Mouse (Mus musculus) intestine, postnatal 0 days (tissue): ENCODE data around the gene Errfi1. TPM values are rescaled to one million over a fixed set of nuclear protein-coding genes. Genes with fewer than 3 reads are reported as not detected.
"Not testable (repeated sequence)": the region's sequence is repeated elsewhere in the genome, so short reads cannot be mapped to it uniquely, and the experiment has no call there.

Experiments
- ATAC-seq: fragments of 200-750 bp; cut with Nextera tagmentation; 2 replicates; pipeline ENCODE4 v1.8.0; 2017; ENCODE audit warnings: mild to moderate bottlenecking, moderate TSS enrichment, moderate library complexity
- H3K27ac ChIP-seq: fragments of 300-500 bp; sonication (generic); 2 replicates; pipeline ENCODE4 v1.5.1; 2014; ENCODE audit warnings: mild to moderate bottlenecking, low read depth, low read length, moderate library complexity
- H3K27me3 ChIP-seq: fragments of 300-500 bp; sonication (generic); replicated peaks from 2 replicates; pipeline ENCODE4 v1.6.1; 2014; ENCODE audit warnings: low read length, mixed read lengths; ENCODE audit not compliant: control insufficient read depth, insufficient read depth
- H3K36me3 ChIP-seq: fragments of 300-500 bp; sonication (generic); 2 replicates; pipeline ENCODE4 v1.6.1; 2014; ENCODE audit warnings: mild to moderate bottlenecking, moderate library complexity; ENCODE audit not compliant: control insufficient read depth, insufficient read depth
- H3K4me1 ChIP-seq: fragments of 300-500 bp; sonication (generic); replicated peaks from 2 replicates; pipeline ENCODE4 v1.6.1; 2014; ENCODE audit warnings: antibody characterized with exemption, low read length, mixed read lengths; ENCODE audit not compliant: control insufficient read depth, insufficient read depth
- H3K4me2 ChIP-seq: fragments of 300-500 bp; sonication (generic); replicated peaks from 2 replicates; pipeline ENCODE4 v1.6.1; 2014; ENCODE audit warnings: low read depth, mild to moderate bottlenecking, moderate library complexity
- H3K4me3 ChIP-seq: fragments of 300-500 bp; sonication (generic); 2 replicates; pipeline ENCODE4 v1.5.1; 2014; ENCODE audit warnings: low read depth, low read length
- H3K9ac ChIP-seq: fragments of 300-500 bp; sonication (generic); 2 replicates; pipeline ENCODE4 v1.6.1; 2014; ENCODE audit warnings: mild to moderate bottlenecking, low read depth, low read length
- H3K9me3 ChIP-seq: fragments of 300-500 bp; sonication (generic); 2 replicates; pipeline ENCODE4 v1.6.1; 2016; ENCODE audit warnings: mixed run types; ENCODE audit not compliant: control insufficient read depth
- CTCF ChIP-seq: sonication (generic); IDR thresholded peaks from 2 replicates; pipeline ENCODE4 v1.5.1; 2016; ENCODE audit warnings: low read depth, mild to moderate bottlenecking, control low read depth, antibody characterized with exemption, moderate library complexity
- WGBS: fragments of 180-500 bp; shearing (Covaris S2); extraction: QIAGEN DNeasy Blood & Tissue Kit; methylation state at CpG from one replicate; pipeline ENCODE4 v1.1.7; 2014; 5-methylcytosine and 5-hydroxymethylcytosine counted together
- polyA plus RNA-seq: library from polyadenylated mRNA; unstranded; fragments of >200 nt; fragmentation: Nextera tagmentation; extraction: Ambion mirVana; gene quantifications from 2 replicates; pipeline ENCODE4 v1.2.1, GENCODE M21; 2015

The Errfi1 gene
- polyA plus RNA-seq, 1 experiment from 2014 or later: 27.7 TPM

DNA sequence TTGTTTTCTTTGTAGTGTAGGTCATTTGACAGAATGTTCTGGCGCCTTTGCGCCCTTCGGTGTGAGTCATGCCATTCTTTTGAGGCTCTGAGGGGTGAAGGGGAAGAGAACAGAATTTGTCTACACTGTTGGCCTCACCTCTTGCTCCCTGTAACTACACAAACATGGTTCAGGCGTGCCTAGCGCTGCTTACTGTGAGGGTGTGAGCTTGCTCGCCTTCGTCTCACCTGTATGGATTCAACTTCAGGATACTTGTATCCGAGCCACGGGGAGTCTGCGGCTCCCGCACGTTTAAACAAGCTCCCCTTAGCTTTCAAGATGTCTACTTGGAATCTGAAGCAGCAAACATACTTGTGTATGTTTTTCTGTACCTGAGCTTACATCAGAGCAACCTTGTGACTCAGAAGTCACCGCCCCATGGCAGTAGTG lies 17.3 kb downstream of the Errfi1 start:
- H3K27ac ChIP-seq: no peak overlapping the region
- ATAC-seq: no peak
- H3K9me3 ChIP-seq: no peaks in the 10 kb centered on the region
- no peak overlapping the region for H3K4me3 ChIP-seq
- no peak for TF ChIP-seq CTCF
- H3K27me3 ChIP-seq: no peaks in the 10 kb centered on the region
- H3K9ac ChIP-seq: no peak overlapping the region
- 74% methylated on average over 13 of the region's 13 CpGs for whole genome bisulfite sequencing
- H3K4me1 ChIP-seq: 0 out of 2 replicates have a peak, but pooled peaks cover 3% of the 10 kb centered on the region
- no peak overlapping the region for H3K4me2 ChIP-seq
- H3K36me3 ChIP-seq: peaks cover 35% of the 10 kb centered on the region

DNA sequence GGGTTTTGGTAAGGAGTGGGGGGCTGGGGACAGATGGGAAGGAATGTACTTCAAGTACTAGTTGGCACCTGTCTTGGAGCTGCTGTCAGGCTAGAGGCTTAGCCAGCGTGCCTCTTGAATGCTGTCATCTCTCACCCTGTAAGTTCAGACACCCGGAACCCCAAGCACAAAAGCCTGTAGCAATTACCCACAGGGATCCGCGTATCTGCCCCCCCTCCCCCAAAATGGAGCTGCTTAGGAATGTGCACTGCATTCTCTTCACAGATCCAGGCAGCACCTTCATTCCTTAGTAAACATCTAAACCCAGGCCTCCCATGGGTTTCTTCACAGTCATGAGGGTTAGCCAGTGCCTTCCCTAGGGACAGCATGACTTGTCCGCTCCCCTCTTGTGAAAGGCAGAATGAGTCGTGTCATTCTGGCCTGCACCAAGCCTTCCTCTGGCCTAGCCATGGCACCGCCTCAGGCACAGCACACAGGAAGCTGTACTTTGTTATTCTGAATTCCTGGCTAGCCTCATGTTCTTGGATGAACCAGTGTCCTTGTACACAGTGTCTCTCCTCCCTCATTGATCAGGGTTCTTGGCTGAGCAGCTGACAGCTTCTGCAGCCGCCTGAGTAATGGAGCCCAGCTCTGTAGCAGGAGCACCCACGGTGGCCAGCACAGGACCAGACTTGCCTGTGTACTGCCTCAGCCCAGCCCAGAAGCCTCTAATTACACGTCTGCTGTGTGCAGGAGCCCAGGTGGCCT lies 17.8 kb downstream of the Errfi1 start:
- Histone ChIP-seq H3K27me3 (no peaks in the 10 kb centered on the region), H3K27ac (peak overlapping the region; percentile 46; the same call in 1 of the 2 replicates), H3K4me1 (0 out of 2 replicates have a peak, but pooled peaks cover 3% of the 10 kb centered on the region), H3K9ac (no peak overlapping the region), H3K4me2 (0 out of 2 replicates have a peak overlapping the region, but pooled peaks have one; percentile 6), H3K9me3 (no peaks in the 10 kb centered on the region), H3K36me3 (peaks cover 29% of the 10 kb centered on the region), H3K4me3 (no peak overlapping the region)
- no peak for TF ChIP-seq CTCF
- ATAC-seq: peak; percentile 44
- 38% methylated on average over 10 of the region's 10 CpGs for WGBS

DNA sequence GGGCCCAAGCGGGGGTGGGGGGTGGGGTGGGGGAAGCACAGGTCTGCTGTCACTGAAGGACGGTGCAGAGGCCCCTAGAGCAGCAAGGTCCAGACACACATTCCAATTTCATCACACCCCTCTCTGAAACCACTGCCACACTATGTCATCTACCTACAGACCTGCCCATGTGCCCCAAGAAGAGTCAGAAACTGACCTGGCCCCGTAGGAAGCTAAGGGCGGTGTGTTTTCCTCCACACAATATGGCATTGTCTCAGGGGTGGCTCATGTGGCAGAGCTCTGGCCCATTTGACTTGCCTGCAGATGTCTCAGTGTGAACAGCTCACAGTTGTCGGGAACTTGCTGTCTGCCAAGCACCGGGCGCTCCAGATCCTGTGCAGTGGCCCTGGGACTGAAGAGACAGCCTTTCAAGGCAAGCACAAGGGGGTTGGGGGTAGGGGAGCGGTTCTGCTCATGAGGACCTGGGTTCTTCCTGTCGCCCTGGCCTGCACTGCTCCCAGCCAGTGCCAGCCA lies 18.5 kb downstream of the Errfi1 start:
- ATAC-seq: peak; percentile 5
- TF ChIP-seq CTCF: no peak
- Histone ChIP-seq H3K36me3 (peaks cover 23% of the 10 kb centered on the region; the same call in 1 of the 2 replicates), H3K4me1 (0 out of 2 replicates have a peak, but pooled peaks cover 3% of the 10 kb centered on the region), H3K9ac (no peak overlapping the region), H3K4me3 (no peak overlapping the region), H3K9me3 (no peaks in the 10 kb centered on the region), H3K4me2 (no peak overlapping the region), H3K27me3 (no peaks in the 10 kb centered on the region), H3K27ac (peak overlapping the region; percentile 46; the same call in 1 of the 2 replicates)
- WGBS: 51% methylated on average over 9 of the region's 9 CpGs

- Histone ChIP-seq H3K4me3 (no peak overlapping the region), H3K27me3 (no peaks in the 10 kb centered on the region), H3K9me3 (no peaks in the 10 kb centered on the region), H3K4me1 (0 out of 2 replicates have a peak, but pooled peaks cover 3% of the 10 kb centered on the region), H3K9ac (no peak overlapping the region), H3K36me3 (peaks cover 19% of the 10 kb centered on the region; the same call in 1 of the 2 replicates), H3K27ac (no peak overlapping the region), H3K4me2 (no peak overlapping the region)
- ATAC-seq: no peak
- no peak for TF ChIP-seq CTCF
- 69% methylated on average over 8 of the region's 8 CpGs for WGBS
Measured at GRCm38 (mm10) chr4:150872681-150873080, 19.0 kb downstream of the Errfi1 start.

DNA sequence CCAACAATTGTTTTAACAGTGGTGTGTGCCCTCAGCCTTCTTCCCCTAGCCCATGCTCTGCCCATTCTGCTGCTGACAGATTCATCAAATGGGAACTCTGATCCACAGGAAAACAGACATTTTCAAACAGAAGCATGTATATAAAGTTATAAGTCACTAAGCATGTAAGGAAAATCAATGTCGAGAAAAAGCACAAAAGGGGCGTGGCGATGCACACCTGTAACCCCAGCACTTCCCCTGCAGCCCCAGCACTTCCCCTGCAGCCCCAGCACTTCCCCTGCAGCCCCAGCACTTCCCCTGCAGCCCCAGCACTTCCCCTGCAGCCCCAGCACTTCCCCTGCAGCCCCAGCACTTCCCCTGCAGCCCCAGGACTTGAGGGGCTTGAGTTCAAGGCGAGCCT lies 20.7 kb downstream of the Errfi1 start:
- not testable (repeated sequence) for H3K4me2 ChIP-seq, ATAC-seq, H3K4me1 ChIP-seq, H3K36me3 ChIP-seq, H3K9ac ChIP-seq, H3K4me3 ChIP-seq, H3K27ac ChIP-seq, H3K27me3 ChIP-seq
- H3K9me3 ChIP-seq: peaks cover 12% of the 10 kb centered on the region
- 63% methylated on average over 4 of the region's 4 CpGs for WGBS

- Histone ChIP-seq H3K36me3 (peaks cover 6% of the 10 kb centered on the region; the same call in 1 of the 2 replicates), H3K27ac (no peak overlapping the region; the same call in 1 of the 2 replicates), H3K9ac (no peak overlapping the region), H3K4me3 (no peak overlapping the region), H3K4me2 (no peak overlapping the region), H3K27me3 (no peaks in the 10 kb centered on the region), H3K9me3 (peaks cover 16% of the 10 kb centered on the region), H3K4me1 (0 out of 2 replicates have a peak, but pooled peaks cover 3% of the 10 kb centered on the region)
- TF ChIP-seq CTCF: no peak
- no peak for ATAC-seq
- WGBS: 46% methylated on average over 10 of the region's 10 CpGs
Measured at GRCm38 (mm10) chr4:150875393-150875792, 21.7 kb downstream of the Errfi1 start.
